Mouse (Mus musculus) adrenal gland, adult 8-10 months (tissue): Measurements from ENCODE around the gene Iqsec1. TPM values are rescaled to one million over a fixed set of nuclear protein-coding genes. Genes with fewer than 3 reads are reported as not detected.

ENCODE experiments used
- DNase-seq: peaks from one replicate; pipeline ENCODE4 v3.0.0; 2022
- total RNA-seq, 4 experiments: library from RNA; stranded (reverse); gene quantifications; 2 replicates each; pipeline ENCODE4 v1.2.4; 2022

Gene Iqsec1
- total RNA-seq, 4 experiments from 2014 or later: 110 to 149 (median 131) TPM

GRCm38 (mm10) chr6:90749414-90749937, 239.0 kb downstream of the Iqsec1 start:
- no peak for DNase-seq

- no peak for DNase-seq
Measured at GRCm38 (mm10) chr6:90748976-90749375, 239.5 kb downstream of the Iqsec1 start.

- no peak for DNase-seq
Measured at GRCm38 (mm10) chr6:90746331-90746864, 242.1 kb downstream of the Iqsec1 start.

- DNase-seq: no peak
Measured at GRCm38 (mm10) chr6:90745401-90746198, 242.9 kb downstream of the Iqsec1 start.

GRCm38 (mm10) chr6:90742453-90742852, 246.0 kb downstream of the Iqsec1 start:
- no peak for DNase-seq

- DNase-seq: no peak
Measured at GRCm38 (mm10) chr6:90741717-90742116, 246.8 kb downstream of the Iqsec1 start.

- DNase-seq: no peak
Measured at GRCm38 (mm10) chr6:90741056-90741420, 247.4 kb downstream of the Iqsec1 start.

GRCm38 (mm10) chr6:90740348-90741055, 248.0 kb downstream of the Iqsec1 start:
- DNase-seq: no peak

- peak; percentile 85 for DNase-seq
Measured at GRCm38 (mm10) chr6:90737376-90737775, 251.1 kb downstream of the Iqsec1 start.

- peak; percentile 59 for DNase-seq
Measured at GRCm38 (mm10) chr6:90736691-90737245, 251.7 kb downstream of the Iqsec1 start.

GRCm38 (mm10) chr6:90736074-90736672, 252.3 kb downstream of the Iqsec1 start:
- no peak for DNase-seq

- no peak for DNase-seq
Measured at GRCm38 (mm10) chr6:90735396-90736036, 253.0 kb downstream of the Iqsec1 start.

- DNase-seq: no peak
Measured at GRCm38 (mm10) chr6:90734806-90735205, 253.7 kb downstream of the Iqsec1 start.

- no peak for DNase-seq
Measured at GRCm38 (mm10) chr6:90731327-90731726, 257.2 kb downstream of the Iqsec1 start.

GRCm38 (mm10) chr6:90729829-90730228, 258.7 kb downstream of the Iqsec1 start:
- DNase-seq: no peak

- peak; percentile 70 for DNase-seq
Measured at GRCm38 (mm10) chr6:90728491-90728931, 260.0 kb downstream of the Iqsec1 start.

- no peak for DNase-seq
Measured at GRCm38 (mm10) chr6:90727826-90728225, 260.7 kb downstream of the Iqsec1 start.

GRCm38 (mm10) chr6:90726711-90727122, 261.8 kb downstream of the Iqsec1 start:
- DNase-seq: no peak

GRCm38 (mm10) chr6:90725526-90725925, 263.0 kb downstream of the Iqsec1 start:
- DNase-seq: no peak

- no peak for DNase-seq
Measured at GRCm38 (mm10) chr6:90722993-90723392, 265.5 kb downstream of the Iqsec1 start.

GRCm38 (mm10) chr6:90720996-90721746, 267.3 kb downstream of the Iqsec1 start:
- DNase-seq: peak; percentile 53
